Mouse (Mus musculus) intestine, embryonic 16.5 days (tissue): ENCODE measurements around the gene Zmym2. TPM values are rescaled to one million over a fixed set of nuclear protein-coding genes. Genes with fewer than 3 reads are reported as not detected.

ENCODE experiments used
- ATAC-seq: fragments of 200-750 bp; cut with Nextera tagmentation; 2 replicates; pipeline ENCODE4 v1.8.0; 2017; ENCODE audit warnings: moderate TSS enrichment, moderate library complexity
- H3K27ac ChIP-seq: fragments of 300-500 bp; sonication (generic); 2 replicates; pipeline ENCODE4 v1.5.1; 2014; ENCODE audit warnings: mild to moderate bottlenecking, low read length
- H3K27me3 ChIP-seq: fragments of 300-500 bp; sonication (generic); replicated peaks from 2 replicates; pipeline ENCODE4 v1.6.1; 2014; ENCODE audit warnings: low read length, control low read depth, mixed read lengths; ENCODE audit not compliant: control insufficient read depth, insufficient read depth
- H3K36me3 ChIP-seq: fragments of 300-500 bp; sonication (generic); 2 replicates; pipeline ENCODE4 v1.6.1; 2014; ENCODE audit warnings: low read length, control low read depth; ENCODE audit not compliant: control insufficient read depth, insufficient read depth
- H3K4me1 ChIP-seq: fragments of 300-500 bp; sonication (generic); 2 replicates; pipeline ENCODE4 v1.6.1; 2014; ENCODE audit warnings: low read length, control low read depth, mixed read lengths; ENCODE audit not compliant: control insufficient read depth, insufficient read depth
- H3K4me2 ChIP-seq: fragments of 300-500 bp; sonication (generic); 2 replicates; pipeline ENCODE4 v1.6.1; 2014; ENCODE audit warnings: low read depth, low read length, control low read depth
- H3K4me3 ChIP-seq: fragments of 300-500 bp; sonication (generic); 2 replicates; pipeline ENCODE4 v1.5.1; 2014; ENCODE audit warnings: mild to moderate bottlenecking, low read length
- H3K9ac ChIP-seq: fragments of 300-500 bp; sonication (generic); 2 replicates; pipeline ENCODE4 v1.6.1; 2014; ENCODE audit warnings: low read depth, low read length
- H3K9me3 ChIP-seq: fragments of 300-500 bp; sonication (generic); 2 replicates; pipeline ENCODE4 v1.6.1; 2016; ENCODE audit warnings: low read length, control low read depth; ENCODE audit not compliant: control insufficient read depth
- WGBS: fragments of 180-500 bp; shearing (Covaris S2); extraction: QIAGEN DNeasy Blood & Tissue Kit; methylation state at CpG from one replicate; pipeline ENCODE4 v1.1.7; 2014; 5-methylcytosine and 5-hydroxymethylcytosine counted together
- polyA plus RNA-seq: library from polyadenylated mRNA; unstranded; fragments of >200 nt; fragmentation: Nextera tagmentation; extraction: Ambion mirVana; gene quantifications from 2 replicates; pipeline ENCODE4 v1.2.1, GENCODE M21; 2015

Zmym2 gene
- polyA plus RNA-seq, 1 experiment from 2014 or later: 23.4 TPM

DNA sequence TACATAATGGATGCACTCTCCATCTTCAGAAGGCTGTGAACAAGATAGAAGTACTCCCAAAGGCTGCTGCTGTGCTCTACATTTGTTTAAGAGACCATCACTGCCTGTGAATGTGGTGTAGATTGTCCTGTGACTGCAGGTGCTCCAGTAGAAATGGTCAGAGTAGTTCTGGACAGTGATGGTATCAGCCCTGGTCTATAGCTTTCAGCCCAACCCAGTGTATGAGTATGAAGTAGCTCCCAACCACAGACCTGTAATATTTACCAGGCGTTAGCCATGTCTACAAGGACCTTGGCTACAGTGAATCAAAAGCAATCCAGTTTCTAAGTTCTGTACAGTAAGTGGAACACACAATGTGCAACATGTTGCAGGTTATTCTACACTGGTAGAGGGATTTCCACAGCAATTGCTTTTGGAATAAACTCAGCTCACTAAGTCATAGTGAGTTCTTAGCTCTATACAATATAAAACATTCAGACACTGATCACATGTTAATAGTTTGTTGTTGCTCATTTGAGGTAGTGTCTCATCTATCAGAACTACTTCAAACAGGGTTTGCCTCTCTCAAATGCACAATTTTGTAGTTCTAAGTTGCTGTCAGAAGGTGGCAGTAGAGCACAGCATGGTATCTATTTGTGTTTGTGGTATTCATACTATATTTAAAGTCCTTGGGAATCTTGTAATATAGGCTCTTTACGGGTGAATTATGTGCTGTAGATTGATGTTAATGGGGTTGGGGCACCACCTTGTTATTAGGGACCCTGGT lies 77.7 kb downstream of the Zmym2 start:
- no peak for ATAC-seq
- Histone ChIP-seq H3K4me1 (no peaks in the 10 kb centered on the region), H3K9ac (no peak overlapping the region), H3K4me2 (no peak overlapping the region), H3K4me3 (no peak overlapping the region), H3K27me3 (no peaks in the 10 kb centered on the region), H3K36me3 (no peaks in the 10 kb centered on the region), H3K27ac (no peak overlapping the region), H3K9me3 (no peaks in the 10 kb centered on the region)
- WGBS: 74% methylated on average over 2 of the region's 2 CpGs

DNA sequence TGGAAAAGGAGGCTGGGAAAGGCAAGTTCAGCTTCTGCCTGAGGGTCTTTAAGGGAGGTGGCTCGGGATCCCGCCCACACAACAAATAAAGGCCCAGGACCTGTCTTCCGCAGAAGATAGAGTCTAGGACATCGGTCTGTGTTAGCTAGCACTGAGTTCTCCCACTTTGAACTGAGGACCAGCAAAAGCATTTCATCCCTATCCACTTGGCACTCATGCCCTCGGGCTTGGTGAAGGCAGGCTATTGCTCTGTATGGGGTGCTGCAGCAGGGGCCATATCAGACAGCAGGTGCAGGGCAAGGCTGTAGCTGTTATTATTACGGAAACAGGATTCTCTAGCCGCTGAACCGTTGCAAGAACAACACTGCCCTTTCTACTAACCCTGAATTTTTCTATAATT lies 83.2 kb downstream of the Zmym2 start:
- Histone ChIP-seq H3K9ac (no peak overlapping the region), H3K4me2 (no peak overlapping the region), H3K36me3 (no peaks in the 10 kb centered on the region), H3K27me3 (no peaks in the 10 kb centered on the region), H3K4me3 (no peak overlapping the region), H3K4me1 (no peaks in the 10 kb centered on the region), H3K27ac (no peak overlapping the region), H3K9me3 (no peaks in the 10 kb centered on the region)
- WGBS: 73% methylated on average over 8 of the region's 8 CpGs
- ATAC-seq: no peak

DNA sequence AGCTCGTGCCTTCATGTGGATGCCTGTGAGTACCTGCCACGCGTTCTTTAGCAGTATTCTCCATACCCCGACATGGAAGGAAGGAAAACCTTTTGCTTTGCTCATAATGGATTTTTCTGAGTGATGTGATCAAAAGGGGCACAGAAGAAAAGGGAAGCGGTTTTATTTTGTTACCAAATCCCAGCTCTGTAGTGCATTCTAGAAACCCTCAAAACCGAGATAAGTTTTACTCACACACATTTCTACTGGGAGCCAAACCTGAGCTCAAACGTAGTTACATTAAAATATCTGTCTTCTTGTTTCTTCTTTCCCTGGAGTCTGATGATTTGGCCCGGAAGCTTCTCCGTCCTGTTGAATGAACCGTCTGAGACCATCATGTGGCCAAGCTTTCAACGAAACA lies 83.7 kb downstream of the Zmym2 start:
- no peak overlapping the region for H3K27ac ChIP-seq
- H3K4me1 ChIP-seq: no peaks in the 10 kb centered on the region
- no peaks in the 10 kb centered on the region for H3K36me3 ChIP-seq
- no peak overlapping the region for H3K9ac ChIP-seq
- no peaks in the 10 kb centered on the region for H3K27me3 ChIP-seq
- H3K9me3 ChIP-seq: no peaks in the 10 kb centered on the region
- WGBS: 74% methylated on average over 11 of the region's 11 CpGs
- H3K4me3 ChIP-seq: no peak overlapping the region
- ATAC-seq: no peak
- H3K4me2 ChIP-seq: no peak overlapping the region

DNA sequence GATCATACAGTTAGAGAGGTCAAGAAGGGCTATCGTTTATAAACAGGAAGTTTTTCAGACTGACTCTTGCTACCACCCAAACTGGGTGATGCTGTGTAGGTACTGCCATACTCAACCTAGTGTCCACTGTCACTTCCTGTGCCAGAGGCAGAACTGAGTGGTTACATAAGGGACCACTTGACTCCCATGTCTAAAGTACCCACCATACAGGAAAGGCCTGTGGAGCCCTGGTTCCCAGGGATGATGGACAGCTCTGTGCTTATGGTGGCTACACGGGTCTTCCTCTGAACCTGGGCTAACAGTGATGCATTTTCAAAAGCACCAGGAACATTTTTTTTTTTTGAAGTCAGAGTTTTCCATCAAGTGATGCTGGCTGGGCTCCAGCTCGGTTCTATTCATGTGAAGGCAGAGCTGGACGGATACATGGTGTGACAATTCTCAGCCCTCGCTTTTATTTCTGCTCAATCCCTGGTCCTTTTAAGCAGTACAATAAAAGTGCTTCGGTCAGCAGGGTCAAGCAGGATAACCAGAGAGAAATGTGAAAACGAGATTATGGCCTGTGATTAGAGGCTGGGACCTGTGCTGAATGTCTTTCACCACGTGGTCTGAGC lies 91.7 kb downstream of the Zmym2 start:
- no peak overlapping the region for H3K4me3 ChIP-seq

DNA sequence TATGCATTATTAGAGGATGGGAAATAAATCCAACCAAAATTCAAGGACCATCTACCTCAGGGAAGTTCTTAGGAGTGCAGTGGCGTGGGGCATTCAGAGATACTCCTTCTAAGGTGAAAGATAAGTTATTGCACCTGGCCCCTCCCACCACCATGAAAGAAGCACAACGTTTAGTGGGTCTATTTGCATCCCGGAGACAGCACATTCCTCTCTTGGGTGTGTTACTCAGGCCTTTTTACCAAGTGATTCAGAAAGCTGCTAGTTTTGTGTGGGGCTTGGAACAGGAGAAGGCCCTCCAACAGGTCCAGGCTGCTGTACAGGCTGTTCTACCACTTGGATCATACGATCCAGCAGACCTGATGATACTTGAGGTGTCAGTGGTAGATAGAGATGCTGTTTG lies 102.2 kb downstream of the Zmym2 start:
- Histone ChIP-seq H3K4me2 (no peak overlapping the region), H3K9ac (no peak overlapping the region), H3K36me3 (no peaks in the 10 kb centered on the region), H3K27me3 (no peaks in the 10 kb centered on the region), H3K9me3 (no peaks in the 10 kb centered on the region), H3K4me3 (no peak overlapping the region), H3K4me1 (no peaks in the 10 kb centered on the region), H3K27ac (no peak overlapping the region)
- ATAC-seq: no peak
- WGBS: 54% methylated on average over 4 of the region's 4 CpGs

More for the DNA sequence above, 91.7 kb downstream of the Zmym2 start:
- Histone ChIP-seq H3K27ac (no peak overlapping the region), H3K9ac (no peak overlapping the region), H3K4me1 (no peaks in the 10 kb centered on the region), H3K27me3 (no peaks in the 10 kb centered on the region), H3K36me3 (no peaks in the 10 kb centered on the region), H3K9me3 (no peaks in the 10 kb centered on the region), H3K4me2 (no peak overlapping the region)
- ATAC-seq: no peak
- WGBS: 51% methylated on average over 8 of the region's 8 CpGs

Other genes starting within 250 kb of the Zmym2 start
- gene Mphosph8, start 218.4 kb upstream of the Zmym2 start, polyA plus RNA-seq: 18.7 and 23.2 TPM in 2 replicates
- gene Pspc1, start 108.3 kb upstream of the Zmym2 start, polyA plus RNA-seq: 17.3 and 17.5 TPM in 2 replicates
- gene Zmym5, start 74.9 kb upstream of the Zmym2 start, polyA plus RNA-seq: 16.7 TPM in 2 replicates
- gene Gja3, start 171.4 kb downstream of the Zmym2 start, polyA plus RNA-seq: 0.13 and 0.26 TPM in 2 replicates
- gene Gjb2, start 218.0 kb downstream of the Zmym2 start, polyA plus RNA-seq: 8.3 and 9.0 TPM in 2 replicates
- gene Gm4491, start 229.2 kb downstream of the Zmym2 start, polyA plus RNA-seq: not detected in 2 replicates
- gene Gjb6, start 247.0 kb downstream of the Zmym2 start, polyA plus RNA-seq: 0.10 and 0.20 TPM in 2 replicates